Mouse (Mus musculus) megakaryocyte-erythroid progenitor cell, adult 5-6 weeks (primary cell): ENCODE measurements around the gene Sox10. TPM values are rescaled to one million over a fixed set of nuclear protein-coding genes. Genes with fewer than 3 reads are reported as not detected.

Source experiments
- ATAC-seq: replicated peaks from 2 replicates; pipeline ENCODE4 v1.8.0; 2016; ENCODE audit warnings: mild to moderate bottlenecking, inconsistent platforms; ENCODE audit not compliant: severe bottlenecking, poor library complexity, low FRiP score, low TSS enrichment
- total RNA-seq, 2 experiments: library from RNA; stranded (forward) in 1 of 2; stranded (reverse) in 1 of 2; fragments of 200-1000, 215-1000 nt in 1 of 2; fragments of >200 nt in 1 of 2; fragmentation: Nextera tagmentation in 1 of 2; gene quantifications; 2 replicates each; pipeline ENCODE4 v1.2.3; 2014 to 2017

Sox10 gene
- not detected in 2 replicates for total RNA-seq (2014; fragmentation: Nextera tagmentation)
- total RNA-seq (2017) = not detected in 2 replicates

GRCm38 (mm10) chr15:79165140-79165539, at the start of gene Sox10:
Gene Sox10 (minus strand): TSS chr15:79165240.
- no peak for ATAC-seq

GRCm38 (mm10) chr15:79213591-79213990, 48.6 kb upstream of the Sox10 start:
- ATAC-seq = no peak

- ATAC-seq = no peak
Measured at GRCm38 (mm10) chr15:79212750-79213446, 47.9 kb upstream of the Sox10 start.

DNA sequence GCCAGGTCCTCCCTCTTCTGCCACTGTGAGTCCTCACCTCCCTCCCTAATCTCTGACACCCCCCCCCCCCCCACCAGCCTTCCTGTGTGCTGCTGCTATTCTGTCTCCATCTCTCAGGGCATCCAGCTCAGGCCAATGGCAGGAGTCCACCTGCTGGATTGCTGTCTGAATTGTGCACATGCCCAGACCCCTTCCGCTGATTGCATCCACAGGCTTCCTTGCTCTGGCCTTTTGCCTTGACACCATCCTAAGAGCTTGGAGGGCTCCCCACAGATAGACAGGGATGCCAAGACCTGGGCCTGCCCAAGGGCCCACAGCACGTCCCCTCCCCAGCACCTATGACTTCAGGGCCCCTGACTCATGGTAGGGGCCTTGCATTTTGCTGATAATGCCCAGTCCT, 45.3 kb upstream of the Sox10 start:
- ATAC-seq = no peak

DNA sequence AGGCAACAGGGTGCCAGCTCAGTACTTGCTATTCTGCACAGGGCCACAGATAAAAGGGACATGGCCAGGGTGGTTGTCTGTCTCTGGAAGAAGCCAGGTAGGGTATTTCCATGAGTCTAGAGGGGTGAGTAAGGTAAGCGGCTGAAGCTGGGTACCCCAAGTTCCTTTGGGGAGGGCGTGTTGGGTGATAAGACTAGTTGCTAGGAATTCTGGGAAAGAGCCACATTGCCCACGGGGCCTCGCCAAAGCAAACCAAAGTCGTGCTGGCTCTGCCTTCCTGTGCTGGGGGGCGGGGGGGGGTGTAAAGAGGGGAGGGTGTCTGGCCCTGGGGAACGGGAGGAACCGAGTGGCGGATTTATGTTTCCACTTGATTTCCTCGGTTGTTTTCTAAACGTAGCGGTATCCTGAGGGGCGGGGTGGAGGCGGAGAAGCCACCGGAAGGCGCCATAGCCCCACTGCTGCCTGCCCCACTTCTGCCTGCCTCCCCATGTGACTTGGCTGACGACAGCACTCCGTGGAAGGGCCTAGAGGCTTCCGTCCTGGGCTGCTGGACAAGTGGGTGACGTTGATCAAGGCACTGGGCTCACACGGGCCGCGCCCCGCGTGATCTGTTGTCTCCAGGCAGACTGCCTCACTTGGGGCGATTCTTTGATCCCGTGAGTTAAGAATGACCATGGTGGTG, 43.9 kb upstream of the Sox10 start:
- peak; percentile 65 for ATAC-seq

DNA sequence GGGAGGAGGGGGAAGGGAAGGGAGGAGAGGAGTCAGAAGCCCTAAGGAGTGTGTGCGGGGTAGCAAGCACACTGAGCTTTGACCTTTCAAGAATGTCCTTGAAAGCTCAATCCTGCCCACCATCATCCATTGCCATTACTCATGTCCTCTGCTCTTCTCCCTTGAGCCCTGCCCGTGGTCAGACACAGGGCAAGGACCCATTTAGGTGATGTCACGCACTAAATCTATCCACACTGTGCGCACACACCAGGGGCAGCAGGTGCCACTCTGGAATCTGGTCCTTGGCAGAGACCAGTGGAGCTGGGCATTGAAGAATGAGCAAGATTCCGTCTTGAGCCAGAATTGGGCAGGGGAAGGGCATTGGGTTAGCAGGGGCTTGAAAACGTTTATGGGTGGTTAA, 43.2 kb upstream of the Sox10 start:
- ATAC-seq = no peak

DNA sequence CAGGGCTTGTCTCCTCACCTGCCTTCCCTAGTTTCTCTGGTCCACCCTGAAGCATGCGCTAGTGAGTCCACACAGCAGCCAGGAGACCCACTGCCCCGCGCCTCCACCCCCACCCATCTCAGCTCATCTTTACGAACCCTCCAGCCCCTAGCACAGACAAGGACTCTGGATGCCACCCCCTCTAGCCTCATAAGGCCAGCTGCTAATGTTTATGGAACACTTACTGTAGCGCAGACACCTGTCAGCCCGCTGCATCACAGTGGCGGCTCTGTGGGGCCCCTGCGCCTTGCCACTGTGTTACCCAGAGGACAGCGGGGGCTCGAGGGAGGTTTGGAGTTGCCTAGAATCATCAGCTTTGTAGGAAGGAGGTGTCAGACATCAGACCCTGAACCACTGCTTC, 37.5 kb upstream of the Sox10 start:
- ATAC-seq = no peak

- no peak for ATAC-seq
Measured at GRCm38 (mm10) chr15:79201491-79202150, 36.6 kb upstream of the Sox10 start.

DNA sequence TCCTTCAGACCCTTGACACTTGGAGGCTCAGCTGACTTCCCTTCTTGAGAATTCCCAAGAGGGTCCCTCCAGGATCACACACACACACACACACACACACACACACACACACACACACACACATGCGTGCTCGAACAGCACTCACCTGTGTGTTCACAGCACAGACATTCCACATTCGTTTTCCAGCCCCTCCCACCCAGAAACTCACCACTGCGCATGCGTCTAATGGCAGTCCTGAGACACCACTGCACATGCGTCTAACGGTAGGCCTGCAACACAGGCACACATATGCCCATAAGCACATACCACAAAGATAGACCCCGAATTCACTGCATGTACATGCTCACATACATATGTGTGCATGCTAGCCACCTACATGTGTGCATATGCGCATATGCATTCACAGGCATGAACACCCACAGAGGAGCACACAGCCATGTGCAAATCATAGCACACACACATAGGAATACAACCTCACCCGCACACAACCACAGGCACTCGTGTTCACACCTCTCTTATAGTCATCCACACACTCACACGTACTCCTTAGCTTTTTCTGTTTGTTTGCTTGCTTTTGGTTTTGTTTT, 34.4 kb upstream of the Sox10 start:
- no peak for ATAC-seq

GRCm38 (mm10) chr15:79195492-79195891, 30.5 kb upstream of the Sox10 start:
- no peak for ATAC-seq

- ATAC-seq = no peak
Measured at GRCm38 (mm10) chr15:79194946-79195345, 29.9 kb upstream of the Sox10 start.

- no peak for ATAC-seq
Measured at GRCm38 (mm10) chr15:79194048-79194447, 29.0 kb upstream of the Sox10 start.

DNA sequence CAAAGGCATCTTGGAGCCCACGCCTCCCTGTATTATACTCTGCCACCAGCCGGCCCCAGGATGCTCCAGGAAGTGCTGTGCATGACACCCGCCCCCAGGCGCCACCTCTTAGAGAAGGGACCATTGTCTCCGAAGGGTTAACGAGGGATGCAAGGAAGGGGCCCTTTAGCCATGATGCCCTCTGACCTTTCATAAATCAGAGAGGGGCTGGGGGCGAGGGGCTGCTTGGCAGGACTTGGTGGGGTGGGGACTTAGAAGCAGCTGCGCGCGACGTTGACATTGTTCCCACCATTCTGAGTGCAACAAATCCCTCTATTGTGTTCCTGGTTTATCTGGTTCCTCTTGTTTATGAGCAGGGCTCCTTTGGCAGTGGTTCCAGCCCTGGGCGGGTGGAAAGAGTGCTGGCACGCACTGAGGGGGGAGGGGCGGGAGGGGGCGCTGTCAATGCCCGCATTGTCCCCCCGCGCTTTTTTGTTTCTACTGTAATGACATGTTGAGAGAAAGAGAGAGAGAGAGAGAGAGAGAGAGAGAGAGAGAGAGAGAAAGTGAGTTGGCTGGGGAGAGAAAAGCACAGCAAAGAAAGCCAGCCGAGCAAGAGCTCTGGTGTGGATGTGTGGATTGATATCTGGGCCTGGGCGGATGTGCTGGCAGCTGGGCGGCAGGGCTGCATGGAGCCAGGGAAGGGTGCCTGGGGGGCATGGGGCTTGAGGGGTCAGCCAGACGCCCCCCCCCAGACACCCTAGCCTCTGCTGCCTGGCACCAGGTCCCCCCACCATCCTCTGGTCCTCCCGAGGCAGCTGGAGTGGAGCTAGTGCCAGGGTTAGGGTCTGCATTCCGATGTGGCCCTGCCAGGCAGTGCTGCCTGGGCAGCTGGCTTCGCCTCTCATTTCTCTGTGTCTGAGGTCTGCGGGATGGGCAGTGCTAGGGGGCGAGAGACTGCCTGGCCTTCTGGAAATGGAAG, 28.1 kb upstream of the Sox10 start:
- no peak for ATAC-seq

GRCm38 (mm10) chr15:79192450-79192849, 27.4 kb upstream of the Sox10 start:
- ATAC-seq = no peak

DNA sequence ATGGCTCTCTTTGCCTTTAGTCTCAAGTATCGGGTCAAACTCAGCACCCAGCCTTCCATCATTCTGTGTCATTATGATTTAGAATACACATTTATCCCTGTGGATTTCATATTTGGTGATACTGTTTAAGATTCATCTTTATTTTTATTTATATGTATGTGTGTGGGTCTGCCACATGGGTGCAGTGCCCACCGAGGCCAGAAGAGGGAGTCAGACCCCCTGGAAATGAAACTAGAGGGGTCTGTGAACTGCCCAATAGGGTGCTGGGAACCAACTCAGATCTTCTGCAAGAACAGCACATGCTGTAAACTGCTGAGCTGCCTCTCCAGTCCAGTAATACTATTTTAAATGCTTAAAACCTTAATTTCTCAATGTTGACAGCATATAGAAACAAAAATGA, 26.4 kb upstream of the Sox10 start:
- ATAC-seq = no peak

- no peak for ATAC-seq
Measured at GRCm38 (mm10) chr15:79187819-79188218, 22.8 kb upstream of the Sox10 start.

GRCm38 (mm10) chr15:79185213-79185612, 20.2 kb upstream of the Sox10 start:
- no peak for ATAC-seq

DNA sequence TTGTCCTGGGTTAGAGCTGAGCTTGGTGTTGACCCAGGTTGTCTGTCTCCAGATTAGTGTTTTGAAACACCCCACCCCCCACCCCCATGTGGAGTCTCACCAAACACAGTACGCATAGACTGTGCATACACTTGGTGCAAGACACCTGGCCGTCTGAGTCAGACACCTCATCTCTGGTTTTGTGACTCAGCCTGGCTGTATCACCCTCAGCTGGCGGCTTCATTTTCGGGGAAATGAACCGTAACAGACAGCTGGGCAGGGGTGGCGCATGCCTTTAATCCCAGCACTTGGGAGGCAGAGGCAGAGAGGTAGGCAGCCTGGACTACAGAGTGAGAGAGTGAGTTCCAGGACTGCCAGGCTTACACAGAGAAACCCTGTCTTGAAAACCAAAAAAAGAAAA, 11.9 kb upstream of the Sox10 start:
- ATAC-seq = no peak

DNA sequence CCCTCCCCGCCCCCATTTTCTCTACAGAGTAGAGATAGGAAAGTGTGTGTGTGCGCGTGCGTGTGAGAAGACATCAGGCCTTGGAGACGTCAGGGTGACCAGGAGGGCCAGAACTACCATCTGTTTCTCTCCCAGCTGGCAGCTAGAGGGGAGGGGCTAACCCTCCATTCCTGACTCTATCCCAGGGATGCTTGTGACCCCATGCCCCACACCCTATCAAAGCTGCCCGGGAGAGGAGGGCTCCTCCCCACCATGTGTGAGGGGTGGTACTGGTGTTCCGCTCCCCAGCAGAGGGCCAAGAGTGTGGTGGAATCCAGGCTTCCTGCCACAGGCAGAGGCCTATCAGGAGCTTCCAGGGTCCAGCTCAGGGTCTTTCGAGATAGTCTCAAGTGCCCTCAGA, 1.7 kb upstream of the Sox10 start:
- ATAC-seq = no peak
